Mouse (Mus musculus) ES-Bruce4 (cell line): ENCODE data around the gene Abhd4.

Source experiments
- CTCF ChIP-seq: IDR thresholded peaks from one replicate; pipeline ENCODE4 v1.8.1; 2011; ENCODE audit warnings: low read depth, low read length
- EP300 ChIP-seq: IDR thresholded peaks from 2 replicates; pipeline ENCODE4 v1.6.1; 2011; ENCODE audit warnings: low read depth, low read length; ENCODE audit not compliant: insufficient read depth
- POLR2A ChIP-seq: IDR thresholded peaks from one replicate; pipeline ENCODE4 v1.8.1; 2011; ENCODE audit warnings: low read length; ENCODE audit not compliant: insufficient read depth

DNA sequence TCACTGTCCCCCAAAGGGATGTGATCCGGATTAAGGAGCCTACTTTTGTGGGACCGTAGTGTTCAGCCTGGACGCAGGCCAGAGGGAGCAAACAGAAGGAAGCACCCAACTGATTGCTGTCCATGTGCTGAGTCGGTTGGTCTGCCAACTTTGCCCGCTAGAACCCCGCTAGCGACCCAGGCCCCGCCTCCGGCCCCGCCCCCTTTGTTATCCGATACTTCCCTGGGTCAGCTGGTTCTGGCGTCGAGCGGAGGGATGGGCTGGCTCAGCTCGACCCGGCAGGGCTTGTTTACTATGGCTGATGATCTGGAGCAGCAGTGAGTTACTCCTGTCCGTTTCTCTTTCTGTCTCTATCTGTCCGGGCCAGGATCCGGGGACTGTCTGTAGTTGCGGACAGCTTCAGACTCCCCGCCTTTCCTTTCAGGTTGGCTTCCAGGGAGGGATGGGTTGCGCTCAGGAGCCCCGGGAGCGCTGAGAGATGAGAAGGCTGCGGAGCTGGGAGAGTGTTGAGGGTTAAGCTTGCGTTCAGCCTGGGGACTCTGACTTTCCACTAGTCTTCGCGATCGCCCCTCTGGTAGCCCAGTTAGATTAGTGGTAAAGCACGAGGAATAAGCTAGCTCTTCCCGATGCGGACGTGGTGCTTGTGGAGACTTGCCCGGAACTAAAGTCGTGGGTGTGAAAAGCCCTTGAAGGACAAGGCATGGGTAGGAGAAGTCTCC, 5.2 kb downstream of the Abhd4 start:
- no peak for TF ChIP-seq CTCF
- no peak for TF ChIP-seq EP300
- peak; percentile 71 for TF ChIP-seq POLR2A
